Mouse (Mus musculus): ENCODE measurements around the gene Arhgap9. TPM values are rescaled to one million over a fixed set of nuclear protein-coding genes. Genes with fewer than 3 reads are reported as not detected.

The Arhgap9 gene
- polyA plus RNA-seq, 1 experiment from 2014 or later: not detected

GRCm38 (mm10) chr10:127317277-127317676 lies 4.5 kb upstream of the Arhgap9 start:
- ChIA-PET CTCF (interaction anchor here (1.4 kb wide), 1 partner anchor 21 kb away, joined by 4 read pairs; no protein-coding TSS in a partner anchor), POLR2A (interaction anchor here (0.7 kb wide), 1 partner anchor 999 kb away, joined by 3 read pairs; no protein-coding TSS in a partner anchor)
- no peak for DNase-seq (ENCODE audit: low read depth, low spot score)
- in situ Hi-C loops (cut with MboI; ENCODE audit: low pct_unique_long_range_greater_than_20kb): loop anchor here (5.0 kb wide), 1 partner anchor 60 kb away; no protein-coding TSS in a partner anchor
- no peak for TF ChIP-seq CTCF (IDR thresholded peaks at IDR 0.05)
- no peaks in the 10 kb centered on the region for H3K27me3 ChIP-seq
- no peak for ATAC-seq

- no peaks in the 10 kb centered on the region for H3K27me3 ChIP-seq
- TF ChIP-seq CTCF (IDR thresholded peaks at IDR 0.05): no peak
- no peak for ATAC-seq
- CTCF ChIA-PET: interaction anchor here (1.4 kb wide), 1 partner anchor 21 kb away, joined by 4 read pairs; no protein-coding TSS in a partner anchor
- POLR2A ChIA-PET: no interaction called here
- DNase-seq (ENCODE audit: low read depth, low spot score): no peak
- in situ Hi-C loops (cut with MboI; ENCODE audit: low pct_unique_long_range_greater_than_20kb): loop anchor here (5.0 kb wide), 1 partner anchor 61 kb away; no protein-coding TSS in a partner anchor
Observed at GRCm38 (mm10) chr10:127318009-127318408, 3.8 kb upstream of the Arhgap9 start.

- DNase-seq (ENCODE audit: low read depth, low spot score): no peak
- no peaks in the 10 kb centered on the region for H3K27me3 ChIP-seq
- TF ChIP-seq CTCF (IDR thresholded peaks at IDR 0.05): no peak
- ATAC-seq: peak; percentile 29
- POLR2A ChIA-PET: no interaction called here
- CTCF ChIA-PET: interaction anchor here (0.6 to 1.7 kb wide), 4 partner anchors 8 to 104 kb away, joined by 3 to 5 read pairs (median 3); partner anchors contain the start of gene Mars
- in situ Hi-C loops (cut with MboI; ENCODE audit: low pct_unique_long_range_greater_than_20kb): loop anchor here (5.0 to 10.0 kb wide), 2 partner anchors 63 to 205 kb away; no protein-coding TSS in a partner anchor
Observed at GRCm38 (mm10) chr10:127319969-127320368, 1.8 kb upstream of the Arhgap9 start.

- ChIA-PET CTCF (interaction anchor here (1.6 to 4.0 kb wide), 2 partner anchors 10 to 17 kb away, joined by 7 to 17 read pairs; partner anchors contain the start of gene Mars), POLR2A (no interaction called here)
- H3K27me3 ChIP-seq: peaks cover 8% of the 10 kb centered on the region
- in situ Hi-C loops (cut with MboI; ENCODE audit: low pct_unique_long_range_greater_than_20kb): loop anchor here (10.0 kb wide), 1 partner anchor 207 kb away; no protein-coding TSS in a partner anchor
- DNase-seq (ENCODE audit: low read depth, low spot score): no peak
- no peak for ATAC-seq
- TF ChIP-seq CTCF (IDR thresholded peaks at IDR 0.05): no peak
Observed at GRCm38 (mm10) chr10:127322178-127322577, 414 bp downstream of the Arhgap9 start.

GRCm38 (mm10) chr10:127322669-127323068 lies 905 bp downstream of the Arhgap9 start:
- CTCF ChIA-PET: interaction anchor here (4.0 kb wide), 1 partner anchor 16 kb away, joined by 17 read pairs; no protein-coding TSS in a partner anchor
- H3K27me3 ChIP-seq: peaks cover 8% of the 10 kb centered on the region
- DNase-seq (ENCODE audit: low read depth, low spot score): no peak
- TF ChIP-seq CTCF (IDR thresholded peaks at IDR 0.05): no peak
- ATAC-seq: no peak
- in situ Hi-C loops (cut with MboI; ENCODE audit: low pct_unique_long_range_greater_than_20kb): loop anchor here (10.0 kb wide), 1 partner anchor 208 kb away; no protein-coding TSS in a partner anchor
- POLR2A ChIA-PET: no interaction called here

GRCm38 (mm10) chr10:127323131-127323855 lies 1.5 kb downstream of the Arhgap9 start:
- in situ Hi-C loops (cut with MboI; ENCODE audit: low pct_unique_long_range_greater_than_20kb): loop anchor here (10.0 kb wide), 1 partner anchor 208 kb away; no protein-coding TSS in a partner anchor
- CTCF ChIA-PET: interaction anchor here (1.4 to 4.0 kb wide), 2 partner anchors 16 to 19 kb away, joined by 5 to 17 read pairs; partner anchors contain the start of gene Gli1
- DNase-seq (ENCODE audit: low read depth, low spot score) (no peak), ATAC-seq (no peak)
- no peak for TF ChIP-seq CTCF (IDR thresholded peaks at IDR 0.05)
- peaks cover 8% of the 10 kb centered on the region for H3K27me3 ChIP-seq
- POLR2A ChIA-PET: interaction anchor here (0.6 kb wide), 1 partner anchor 107 kb away, joined by 3 read pairs; no protein-coding TSS in a partner anchor

- ATAC-seq: no peak
- peaks cover 11% of the 10 kb centered on the region for H3K27me3 ChIP-seq
- in situ Hi-C loops (cut with MboI; ENCODE audit: low pct_unique_long_range_greater_than_20kb): loop anchor here (10.0 kb wide), 1 partner anchor 210 kb away; no protein-coding TSS in a partner anchor
- ChIA-PET POLR2A (no interaction called here), CTCF (interaction anchor here (0.7 to 4.0 kb wide), 3 partner anchors 14 to 27 kb away, joined by 3 to 17 read pairs (median 5); partner anchors contain the start of gene Gli1)
- no peak for DNase-seq (ENCODE audit: low read depth, low spot score)
- no peak for TF ChIP-seq CTCF (IDR thresholded peaks at IDR 0.05)
Observed at GRCm38 (mm10) chr10:127324495-127324894, 2.7 kb downstream of the Arhgap9 start.

GRCm38 (mm10) chr10:127325454-127326016 lies 3.8 kb downstream of the Arhgap9 start:
- no peak for ATAC-seq
- DNase-seq (ENCODE audit: low read depth, low spot score): no peak
- no peak for TF ChIP-seq CTCF (IDR thresholded peaks at IDR 0.05)
- POLR2A ChIA-PET: no interaction called here
- CTCF ChIA-PET: no interaction called here
- H3K27me3 ChIP-seq: peaks cover 13% of the 10 kb centered on the region
- in situ Hi-C loops (cut with MboI; ENCODE audit: low pct_unique_long_range_greater_than_20kb): loop anchor here (10.0 kb wide), 1 partner anchor 211 kb away; no protein-coding TSS in a partner anchor

GRCm38 (mm10) chr10:127326017-127326801 lies 4.4 kb downstream of the Arhgap9 start:
- CTCF ChIA-PET: interaction anchor here (0.9 kb wide), 1 partner anchor 13 kb away, joined by 4 read pairs; no protein-coding TSS in a partner anchor

More at GRCm38 (mm10) chr10:127326017-127326801, 4.4 kb downstream of the Arhgap9 start:
- ATAC-seq (no peak), DNase-seq (ENCODE audit: low read depth, low spot score) (no peak)
- no peak for TF ChIP-seq CTCF (IDR thresholded peaks at IDR 0.05)
- in situ Hi-C loops (cut with MboI; ENCODE audit: low pct_unique_long_range_greater_than_20kb): loop anchor here (10.0 kb wide), 1 partner anchor 211 kb away; no protein-coding TSS in a partner anchor
- H3K27me3 ChIP-seq: peaks cover 13% of the 10 kb centered on the region
- POLR2A ChIA-PET: interaction anchor here (0.6 kb wide), 1 partner anchor 139 kb away, joined by 3 read pairs; no protein-coding TSS in a partner anchor
